Mouse (Mus musculus): Measurements from ENCODE around the gene Ubald1. TPM values are rescaled to one million over a fixed set of nuclear protein-coding genes. Genes with fewer than 3 reads are reported as not detected.

Ubald1 gene
- total and polyA plus RNA-seq, 3 experiments: 2.8 to 25.6 TPM; not detected in 1

- DNase-seq (ENCODE audit: low read depth, low spot score): no peak
- Histone ChIP-seq H3K4me1 (ENCODE audit: control insufficient read depth in 1 of 2, insufficient read depth in 2 of 2, low read length in 2 of 2) (peaks cover 0 to 7% of the 10 kb centered on the region in 2 experiments; a peak in 3 of 4 replicates), H3K36me3 (ENCODE audit: control insufficient read depth in 1 of 2, insufficient read depth in 2 of 2, low read length in 2 of 2) (peaks cover 0 to 3% of the 10 kb centered on the region in 2 experiments; a peak in 1 of 4 replicates), H3K4me3 (ENCODE audit: control insufficient read depth in 1 of 2, insufficient read depth in 1 of 2, low read depth in 2 of 2, low read length in 2 of 2) (no peak overlapping the region), H3K27ac (ENCODE audit: control insufficient read depth, low read depth, low read length) (no peak overlapping the region), H3K9me3 (replicated peaks; ENCODE audit: insufficient read depth, low read length) (no peaks in the 10 kb centered on the region), H3K9ac (ENCODE audit: control insufficient read depth, low read depth, low read length, poor library complexity, severe bottlenecking) (no peak overlapping the region), H3K27me3 (ENCODE audit: control insufficient read depth in 1 of 2, insufficient read depth in 2 of 2, low read length in 2 of 2) (peaks cover 0 to 2% of the 10 kb centered on the region in 2 experiments; a peak in 1 of 4 replicates), H3K79me2 (ENCODE audit: control insufficient read depth, insufficient read depth, low read length, poor library complexity) (no peaks in the 10 kb centered on the region)
- TF ChIP-seq CHD1 (IDR thresholded peaks at IDR 0.05; ENCODE audit: low read depth, low read length): no peak
- no peak for TF ChIP-seq USF2 (IDR thresholded peaks at IDR 0.05; ENCODE audit: borderline replicate concordance in 1 of 2, insufficient read depth in 1 of 2, low read depth in 1 of 2, low read length in 2 of 2)
- no peak for TF ChIP-seq TCF12 (IDR thresholded peaks at IDR 0.05; ENCODE audit: low read depth, low read length)
- TF ChIP-seq MXI1 (IDR thresholded peaks at IDR 0.05; ENCODE audit: low read depth, low read length): no peak
- no peak for TF ChIP-seq TBP (IDR thresholded peaks at IDR 0.05; ENCODE audit: low read depth, low read length)
- TF ChIP-seq HCFC1 (IDR thresholded peaks at IDR 0.05; ENCODE audit: low read depth, low read length): no peak
- TF ChIP-seq NRF1 (IDR thresholded peaks at IDR 0.05; ENCODE audit: insufficient read depth, low read depth, low read length, poor library complexity, severe bottlenecking): no peak
- TF ChIP-seq POLR2A (IDR thresholded peaks at IDR 0.05; ENCODE audit: control insufficient read depth in 1 of 2, insufficient read depth in 1 of 2, low read depth in 1 of 2, low read length in 2 of 2, poor library complexity in 1 of 2): no peak
- TF ChIP-seq KAT2A (conservative IDR thresholded peaks at IDR 0.05; ENCODE audit: low read depth, low read length): no peak
- TF ChIP-seq NELFE (IDR thresholded peaks at IDR 0.05; ENCODE audit: low read depth, low read length): no peak
- no peak for TF ChIP-seq CHD2 (IDR thresholded peaks at IDR 0.05; ENCODE audit: low read length)
- TF ChIP-seq POLR2AphosphoS2 (IDR thresholded peaks at IDR 0.05; ENCODE audit: low read length): no peak
- TF ChIP-seq MYB (IDR thresholded peaks at IDR 0.05; ENCODE audit: low read depth, low read length): no peak
- no peak for TF ChIP-seq ZKSCAN1 (IDR thresholded peaks at IDR 0.05; ENCODE audit: low read depth, low read length)
- no peak for TF ChIP-seq CTCF (IDR thresholded peaks at IDR 0.05 in 2 of 3, conservative IDR thresholded peaks at IDR 0.05 in 1 of 3; ENCODE audit: control insufficient read depth in 1 of 3, insufficient read depth in 1 of 3, low read depth in 2 of 3, low read length in 3 of 3, poor library complexity in 1 of 3, severe bottlenecking in 1 of 3)
- no peak for TF ChIP-seq GABPA (IDR thresholded peaks at IDR 0.05; ENCODE audit: low read depth, low read length)
- no peak for TF ChIP-seq USF1 (IDR thresholded peaks at IDR 0.05; ENCODE audit: low read depth, low read length)
- TF ChIP-seq MAFK (IDR thresholded peaks at IDR 0.05; ENCODE audit: borderline replicate concordance, low read depth, low read length): no peak
Measured at GRCm38 (mm10) chr16:4833858-4834257, 46.3 kb downstream of the Ubald1 start.

GRCm38 (mm10) chr16:4831650-4832419 lies 48.3 kb downstream of the Ubald1 start:
- peak overlapping the region; percentile 17; the same call in 1 of the 2 replicates for H3K27ac ChIP-seq (ENCODE audit: control insufficient read depth, low read depth, low read length)
- H3K9me3 ChIP-seq (replicated peaks; ENCODE audit: insufficient read depth, low read length): no peaks in the 10 kb centered on the region
- DNase-seq (ENCODE audit: low read depth, low spot score): peak; percentile 76
- no peaks in the 10 kb centered on the region for H3K79me2 ChIP-seq (ENCODE audit: control insufficient read depth, insufficient read depth, low read length, poor library complexity)
- peak overlapping the region; percentile 38 to 48 for H3K4me3 ChIP-seq (ENCODE audit: control insufficient read depth in 1 of 2, insufficient read depth in 1 of 2, low read depth in 2 of 2, low read length in 2 of 2)
- H3K27me3 ChIP-seq (ENCODE audit: control insufficient read depth in 1 of 2, insufficient read depth in 2 of 2, low read length in 2 of 2): peaks cover 0 to 4% of the 10 kb centered on the region in 2 experiments; a peak in 2 of 4 replicates
- peaks cover 0 to 3% of the 10 kb centered on the region in 2 experiments; a peak in 1 of 4 replicates for H3K36me3 ChIP-seq (ENCODE audit: control insufficient read depth in 1 of 2, insufficient read depth in 2 of 2, low read length in 2 of 2)
- peaks cover 0 to 7% of the 10 kb centered on the region in 2 experiments; a peak in 3 of 4 replicates for H3K4me1 ChIP-seq (ENCODE audit: control insufficient read depth in 1 of 2, insufficient read depth in 2 of 2, low read length in 2 of 2)
- peak overlapping the region; percentile 50 for H3K9ac ChIP-seq (ENCODE audit: control insufficient read depth, low read depth, low read length, poor library complexity, severe bottlenecking)
- TF ChIP-seq NRF1 (IDR thresholded peaks at IDR 0.05; ENCODE audit: insufficient read depth, low read depth, low read length, poor library complexity, severe bottlenecking) (no peak), ETS1 (IDR thresholded peaks at IDR 0.05; ENCODE audit: low read depth, low read length) (no peak), MAX (IDR thresholded peaks at IDR 0.05; ENCODE audit: low read length) (no peak; the same call in 1 of the 2 replicates), ZMIZ1 (IDR thresholded peaks at IDR 0.05; ENCODE audit: low read depth, low read length) (no peak), MYC (IDR thresholded peaks at IDR 0.05; ENCODE audit: low read depth, low read length) (0 out of 2 replicates have a peak, but pooled peaks have one; percentile 36), SIN3A (IDR thresholded peaks at IDR 0.05; ENCODE audit: low read length) (peak; percentile 54), SMC3 (IDR thresholded peaks at IDR 0.05; ENCODE audit: low read depth, low read length) (peak; percentile 23; the same call in 1 of the 2 replicates), UBTF (IDR thresholded peaks at IDR 0.05; ENCODE audit: borderline replicate concordance, insufficient read depth, low read depth, low read length) (no peak), MYB (IDR thresholded peaks at IDR 0.05; ENCODE audit: low read depth, low read length) (peak; percentile 29; the same call in 1 of the 2 replicates), ZC3H11A (IDR thresholded peaks at IDR 0.05; ENCODE audit: low read depth, low read length) (peak; percentile 19; the same call in 1 of the 2 replicates), TCF12 (IDR thresholded peaks at IDR 0.05; ENCODE audit: low read depth, low read length) (peak; percentile 38; the same call in 1 of the 2 replicates), TAL1 (IDR thresholded peaks at IDR 0.05; ENCODE audit: low read length) (no peak), MAZ (IDR thresholded peaks at IDR 0.05; ENCODE audit: low read depth, low read length) (0 out of 2 replicates have a peak, but pooled peaks have one; percentile 34), CTCF (IDR thresholded peaks at IDR 0.05 in 2 of 3, conservative IDR thresholded peaks at IDR 0.05 in 1 of 3; ENCODE audit: control insufficient read depth in 1 of 3, insufficient read depth in 1 of 3, low read depth in 2 of 3, low read length in 3 of 3, poor library complexity in 1 of 3, severe bottlenecking in 1 of 3) (peak in 2 of 3 experiments; percentile 56 to 59; a peak in 5 of 6 replicates)
